Comparison of ENCODE assay signal across 46 mouse cellular contexts in genomic region chr16:38358256-38358812, GRCm38 (mm10). TPM values are rescaled to one million over a fixed set of nuclear protein-coding genes. Genes with fewer than 3 reads are reported as not detected.
"Had no signal": no experiment of that assay in that cellular context is flagged by ENCODE, and none has a peak within 500 bp of the region (broad histone marks: within the 10 kb centered on the region; RNA-seq: fewer than 3 reads in every experiment).

No protein-coding gene starts in this region.

- H3K36me3 ChIP-seq: hindbrain, embryonic 15.5 days; intestine, embryonic 15.5 days had no signal

- H3K4me2 ChIP-seq: heart, embryonic 11.5 days; heart, embryonic 12.5 days; heart, embryonic 13.5 days; heart, embryonic 15.5 days; hindbrain, embryonic 12.5 days; hindbrain, embryonic 13.5 days; hindbrain, embryonic 14.5 days; hindbrain, embryonic 15.5 days; intestine, embryonic 15.5 days; kidney, embryonic 15.5 days had no signal

- H3K27me3 ChIP-seq: heart, embryonic 12.5 days; heart, embryonic 13.5 days; heart, embryonic 15.5 days; hindbrain, embryonic 13.5 days; hindbrain, embryonic 15.5 days; intestine, embryonic 15.5 days; kidney, embryonic 15.5 days had no signal

- H3K9ac ChIP-seq: heart, embryonic 12.5 days; heart, embryonic 15.5 days; hindbrain, embryonic 12.5 days; hindbrain, embryonic 13.5 days; hindbrain, embryonic 14.5 days; hindbrain, embryonic 15.5 days; intestine, embryonic 15.5 days; kidney, embryonic 15.5 days had no signal

- ATAC-seq: hindbrain, embryonic 16.5 days; hindbrain, postnatal 0 days; inflammation-experienced regulatory T-cells, adult 6 months; intestine, embryonic 15.5 days; intestine, embryonic 16.5 days; intestine, postnatal 0 days had no signal

- H3K4me3 ChIP-seq: heart, embryonic 10.5 days; heart, embryonic 12.5 days; heart, embryonic 13.5 days; heart, embryonic 15.5 days; hindbrain, embryonic 10.5 days; hindbrain, embryonic 12.5 days; hindbrain, embryonic 13.5 days; hindbrain, embryonic 15.5 days; intestine, embryonic 15.5 days; kidney, embryonic 15.5 days; layer of hippocampus, adult 2 months had no signal

- DNase-seq: heart, postnatal 14 days; heart, postnatal 36 days; heart, postnatal 4 days; kidney, adult 11 months; kidney, adult 18-20 months; kidney, adult 2 months; kidney, adult 8-10 months; kidney, adult 9 months; kidney, postnatal 14 days; kidney, postnatal 25 days; kidney, postnatal 36 days; kidney, postnatal 4 days; layer of hippocampus, adult 9-11 months; layer of hippocampus, postnatal 36 days had no signal

- H3K9me3 ChIP-seq: heart, embryonic 10.5 days; heart, embryonic 12.5 days; heart, embryonic 13.5 days; heart, embryonic 15.5 days; hindbrain, embryonic 10.5 days; hindbrain, embryonic 12.5 days; hindbrain, embryonic 13.5 days; hindbrain, embryonic 15.5 days; intestine, embryonic 15.5 days; kidney, embryonic 15.5 days had no signal

- H3K27ac ChIP-seq: hindbrain, embryonic 10.5 days; hindbrain, embryonic 12.5 days; hindbrain, embryonic 13.5 days; hindbrain, embryonic 14.5 days; hindbrain, embryonic 15.5 days; hindbrain, postnatal 0 days; intestine, embryonic 15.5 days; kidney, embryonic 15.5 days; kidney, postnatal 0 days; layer of hippocampus, adult 2 months had no signal

RNA-seq across cellular contexts. Expression of gene Gm21987, which starts 11.5 kb away (rescaled TPM):
- total RNA-seq: heart, postnatal 10 days; heart, postnatal 25 days; heart, postnatal 36 days; hematopoietic stem cell, adult 5-6 weeks; hindbrain, postnatal 0 days; layer of hippocampus, adult 18-20 months; layer of hippocampus, adult 2 months; layer of hippocampus, postnatal 10 days; layer of hippocampus, postnatal 14 days; layer of hippocampus, postnatal 36 days; left cerebral cortex, adult 18-20 months had no signal
- polyA plus RNA-seq: hindbrain, embryonic 10.5 days; hindbrain, embryonic 11.5 days; hindbrain, embryonic 12.5 days; hindbrain, embryonic 13.5 days; hindbrain, embryonic 14.5 days; hindbrain, embryonic 15.5 days; hindbrain, embryonic 16.5 days; hindbrain, postnatal 0 days; inflammation-experienced regulatory T-cells, adult 6 months; kidney, adult 2 months; kidney, embryonic 14.5 days; kidney, embryonic 15.5 days; kidney, embryonic 16.5 days; kidney, postnatal 0 days; large intestine, adult 2 months had no signal

RNA-seq across cellular contexts. Expression of gene Maats1, which starts 16.4 kb away (rescaled TPM):
- total RNA-seq: heart, postnatal 10 days; heart, postnatal 25 days; heart, postnatal 36 days; hematopoietic stem cell, adult 5-6 weeks had no signal
- polyA plus RNA-seq: heart, embryonic 12.5 days; heart, embryonic 14.5 days; intestine, embryonic 14.5 days; kidney, embryonic 14.5 days had no signal
